Mouse (Mus musculus) intestine, embryonic 14.5 days (tissue): ENCODE data around the gene Rmi2. TPM values are rescaled to one million over a fixed set of nuclear protein-coding genes. Genes with fewer than 3 reads are reported as not detected.

Experiments used
- ATAC-seq: fragments of 200-750 bp; cut with Nextera tagmentation; replicated peaks from 2 replicates; pipeline ENCODE4 v1.8.0; 2017; ENCODE audit warnings: low read depth, moderate number of reproducible peaks, moderate TSS enrichment, moderate library complexity; ENCODE audit not compliant: low FRiP score, low TSS enrichment
- DNase-seq: peaks from one replicate; pipeline ENCODE4 v3.0.0-alpha.2; 2018; ENCODE audit warnings: low spot score
- H3K27ac ChIP-seq: fragments of 300-500 bp; sonication (generic); 2 replicates; pipeline ENCODE4 v1.5.1; 2014; ENCODE audit warnings: low read depth, mild to moderate bottlenecking, control low read depth
- H3K27me3 ChIP-seq: fragments of 300-500 bp; sonication (generic); replicated peaks from 2 replicates; pipeline ENCODE4 v1.6.1; 2014; ENCODE audit warnings: low read length, control low read depth; ENCODE audit not compliant: control insufficient read depth, insufficient read depth
- H3K36me3 ChIP-seq: fragments of 300-500 bp; sonication (generic); 2 replicates; pipeline ENCODE4 v1.6.1; 2014; ENCODE audit warnings: low read length, control low read depth; ENCODE audit not compliant: control insufficient read depth, insufficient read depth
- H3K4me1 ChIP-seq: fragments of 300-500 bp; sonication (generic); replicated peaks from 2 replicates; pipeline ENCODE4 v1.6.1; 2014; ENCODE audit warnings: low read length, control low read depth, mixed read lengths; ENCODE audit not compliant: control insufficient read depth, insufficient read depth
- H3K4me2 ChIP-seq: fragments of 300-500 bp; sonication (generic); 2 replicates; pipeline ENCODE4 v1.6.1; 2014; ENCODE audit warnings: low read length
- H3K4me3 ChIP-seq: fragments of 300-500 bp; sonication (generic); 2 replicates; pipeline ENCODE4 v1.5.1; 2014; ENCODE audit warnings: low read depth, low read length, control low read depth, mixed read lengths
- H3K9ac ChIP-seq: fragments of 300-500 bp; sonication (generic); 2 replicates; pipeline ENCODE4 v1.6.1; 2014; ENCODE audit warnings: mild to moderate bottlenecking, low read length
- H3K9me3 ChIP-seq: fragments of 300-500 bp; sonication (generic); 2 replicates; pipeline ENCODE4 v1.6.1; 2016; ENCODE audit warnings: low read length, control low read depth; ENCODE audit not compliant: control insufficient read depth
- WGBS: fragments of 180-500 bp; shearing (Covaris S2); extraction: QIAGEN DNeasy Blood & Tissue Kit; methylation state at CpG from one replicate; pipeline ENCODE4 v1.1.7; 2014; 5-methylcytosine and 5-hydroxymethylcytosine counted together
- polyA plus RNA-seq: library from polyadenylated mRNA; unstranded; fragments of >200 nt; fragmentation: Nextera tagmentation; extraction: Ambion mirVana; gene quantifications from 2 replicates; pipeline ENCODE4 v1.2.1, GENCODE M21; 2014

The Rmi2 gene
- polyA plus RNA-seq, 1 experiment from 2014 or later = 3.9 TPM

DNA sequence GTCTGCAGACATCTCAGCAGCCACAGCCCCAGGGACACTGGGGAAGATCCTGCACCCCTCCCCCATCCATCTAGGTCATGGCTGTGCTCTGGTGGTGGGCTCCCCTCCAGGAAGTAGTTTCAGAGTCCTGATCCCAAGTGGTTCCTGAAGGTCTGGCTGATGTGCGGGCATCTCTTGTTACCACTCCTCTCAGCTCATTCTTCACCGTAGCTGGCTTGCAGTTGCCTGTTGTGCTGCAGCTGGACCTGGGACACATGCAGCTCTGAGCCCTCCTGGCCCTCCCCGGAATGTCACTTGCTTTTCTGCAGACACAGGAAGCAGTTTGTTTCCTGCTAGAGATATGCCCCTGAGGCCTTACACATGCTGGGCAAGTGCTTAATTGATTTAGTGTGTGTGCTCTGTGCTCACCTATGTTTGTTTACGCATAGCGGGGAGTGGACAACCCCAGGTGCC lies 70.8 kb downstream of the Rmi2 start:
- Histone ChIP-seq H3K36me3 (no peaks in the 10 kb centered on the region), H3K4me3 (no peak overlapping the region), H3K9ac (no peak overlapping the region), H3K27me3 (no peaks in the 10 kb centered on the region), H3K4me1 (peaks cover 4% of the 10 kb centered on the region), H3K27ac (no peak overlapping the region), H3K9me3 (no peaks in the 10 kb centered on the region), H3K4me2 (no peak overlapping the region)
- ATAC-seq = 0 out of 2 replicates have a peak, but pooled peaks have one; percentile 22
- 32% methylated on average over 5 of the region's 5 CpGs for WGBS
- no peak for DNase-seq

DNA sequence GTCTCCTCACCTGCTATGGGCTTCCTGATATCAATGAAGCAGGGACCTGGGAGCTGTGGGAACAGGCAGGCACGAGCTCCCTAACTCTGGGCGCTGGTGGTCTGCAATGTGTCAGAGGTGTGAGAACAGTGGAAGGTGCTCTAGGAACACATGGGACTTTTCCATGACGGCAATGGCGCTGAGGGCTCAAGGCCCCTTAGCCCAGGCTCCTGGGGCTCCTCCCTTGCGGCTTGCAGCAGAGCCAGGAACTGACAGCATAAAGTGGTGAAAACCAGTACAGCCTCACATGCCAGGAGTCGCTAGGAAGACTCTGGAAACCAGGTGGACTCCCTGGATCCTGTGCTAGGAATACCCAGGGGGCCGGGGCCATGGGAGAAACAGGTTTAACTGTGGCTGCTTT lies 75.7 kb downstream of the Rmi2 start:
- H3K4me3 ChIP-seq = no peak overlapping the region
- no peak overlapping the region for H3K27ac ChIP-seq
- WGBS = 68% methylated on average over 7 of the region's 7 CpGs
- no peaks in the 10 kb centered on the region for H3K27me3 ChIP-seq
- H3K4me2 ChIP-seq = no peak overlapping the region
- peaks cover 4% of the 10 kb centered on the region; the same call in 1 of the 2 replicates for H3K4me1 ChIP-seq
- DNase-seq = no peak
- H3K9ac ChIP-seq = no peak overlapping the region
- no peaks in the 10 kb centered on the region for H3K9me3 ChIP-seq
- ATAC-seq = no peak
- H3K36me3 ChIP-seq = no peaks in the 10 kb centered on the region

DNA sequence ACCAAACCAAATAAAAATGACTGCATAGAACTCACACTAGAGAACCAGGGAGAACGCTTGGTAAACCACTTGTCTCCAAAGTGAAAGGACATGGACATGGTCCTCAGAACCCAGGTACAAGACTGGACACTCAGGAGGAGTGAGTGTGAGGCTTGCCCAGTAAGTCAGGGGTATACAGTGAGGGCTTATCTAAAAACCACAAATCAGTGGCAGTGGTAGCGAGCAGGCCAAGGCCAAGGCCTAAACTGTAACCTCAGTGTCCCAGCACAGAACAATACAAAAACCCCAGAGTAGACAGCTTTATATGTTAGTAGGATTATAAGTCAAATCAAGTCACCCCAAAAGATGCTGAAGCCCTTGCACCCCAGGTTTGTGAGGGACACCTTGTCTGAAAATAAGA lies 76.2 kb downstream of the Rmi2 start:
- Histone ChIP-seq H3K4me3 (no peak overlapping the region), H3K27ac (no peak overlapping the region), H3K4me2 (no peak overlapping the region), H3K27me3 (no peaks in the 10 kb centered on the region), H3K9me3 (no peaks in the 10 kb centered on the region), H3K36me3 (no peaks in the 10 kb centered on the region), H3K9ac (no peak overlapping the region), H3K4me1 (no peaks in the 10 kb centered on the region; the same call in 1 of the 2 replicates)
- WGBS = 91% methylated on average over 2 of the region's 2 CpGs
- DNase-seq (no peak), ATAC-seq (no peak)

DNA sequence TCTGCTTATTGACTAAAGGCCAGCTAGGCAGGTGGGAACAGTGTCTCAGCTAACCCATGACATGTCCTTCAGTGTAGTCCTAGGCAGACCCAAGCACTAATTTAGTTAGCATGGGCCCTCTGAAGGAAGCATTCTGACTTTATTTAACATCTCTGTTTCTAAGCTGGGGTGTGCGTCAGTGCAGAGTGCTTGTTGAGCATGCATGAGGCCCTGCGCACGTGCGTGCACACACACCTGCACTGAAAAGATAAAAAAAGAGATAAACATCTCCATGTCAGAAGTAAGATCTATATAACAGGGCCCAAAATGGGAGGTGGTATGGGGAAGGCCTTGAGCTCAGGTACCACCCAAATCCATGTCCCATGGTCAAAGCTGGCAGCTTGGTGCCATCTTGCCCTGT lies 80.2 kb downstream of the Rmi2 start:
- Histone ChIP-seq H3K36me3 (no peaks in the 10 kb centered on the region), H3K4me3 (no peak overlapping the region), H3K27ac (no peak overlapping the region), H3K9me3 (no peaks in the 10 kb centered on the region), H3K27me3 (no peaks in the 10 kb centered on the region), H3K4me1 (peaks cover 4% of the 10 kb centered on the region; the same call in 1 of the 2 replicates), H3K9ac (no peak overlapping the region), H3K4me2 (no peak overlapping the region)
- WGBS = 92% methylated on average over 4 of the region's 4 CpGs
- ATAC-seq (no peak), DNase-seq (no peak)

DNA sequence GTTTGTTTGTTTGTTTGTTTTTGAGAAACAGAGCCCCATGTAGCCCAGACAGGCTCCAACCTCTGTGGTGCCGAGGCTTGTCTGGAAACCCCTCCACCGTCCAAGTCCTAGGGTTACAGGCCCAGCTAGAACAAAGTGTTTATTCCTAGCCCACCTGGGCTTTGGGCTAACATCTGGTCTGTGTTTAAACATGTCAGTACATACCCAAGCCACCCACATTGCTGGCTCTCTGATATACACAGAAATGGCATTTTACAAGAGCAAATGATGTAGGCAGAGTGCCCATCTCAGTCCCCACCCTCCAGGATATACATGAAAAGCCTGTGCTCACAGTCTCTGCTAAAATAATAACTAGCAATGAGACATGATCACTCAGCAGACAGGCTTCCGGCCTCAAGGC lies 81.4 kb downstream of the Rmi2 start:
- no peak for DNase-seq
- peaks cover 4% of the 10 kb centered on the region; the same call in 1 of the 2 replicates for H3K4me1 ChIP-seq
- WGBS = 29% methylated on average over 3 of the region's 3 CpGs
- H3K27me3 ChIP-seq = no peaks in the 10 kb centered on the region
- no peaks in the 10 kb centered on the region for H3K36me3 ChIP-seq
- H3K27ac ChIP-seq = no peak overlapping the region
- H3K9ac ChIP-seq = no peak overlapping the region
- no peak overlapping the region for H3K4me2 ChIP-seq
- no peaks in the 10 kb centered on the region for H3K9me3 ChIP-seq
- no peak overlapping the region for H3K4me3 ChIP-seq
- no peak; the same call in 1 of the 2 replicates for ATAC-seq

DNA sequence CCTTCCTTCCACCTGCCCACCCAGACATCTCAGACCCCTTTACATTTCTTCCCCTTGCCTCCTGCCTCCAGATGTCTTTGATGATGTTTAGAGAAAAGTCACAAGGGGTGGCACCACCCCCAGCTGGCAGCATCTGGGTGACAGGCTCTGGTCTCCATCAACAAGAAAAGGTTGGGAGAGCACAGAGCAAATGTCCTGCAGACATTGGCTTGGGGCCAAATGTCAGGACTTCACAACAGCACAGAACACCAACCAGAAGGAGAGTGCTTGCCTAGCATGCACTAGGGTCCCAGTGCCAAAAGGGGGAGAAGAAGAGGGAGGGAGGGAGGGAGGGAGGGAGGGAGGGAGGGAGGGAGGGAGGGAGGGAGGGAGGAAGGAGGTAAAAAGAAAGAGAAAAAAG lies 85.0 kb downstream of the Rmi2 start:
- DNase-seq (no peak), ATAC-seq (no peak)
- H3K36me3 ChIP-seq = no peaks in the 10 kb centered on the region
- H3K9ac ChIP-seq = no peak overlapping the region
- H3K27me3 ChIP-seq = no peaks in the 10 kb centered on the region
- no peak overlapping the region for H3K4me3 ChIP-seq
- H3K4me2 ChIP-seq = no peak overlapping the region
- H3K27ac ChIP-seq = no peak overlapping the region
- no peaks in the 10 kb centered on the region for H3K9me3 ChIP-seq
- H3K4me1 ChIP-seq = peaks cover 4% of the 10 kb centered on the region; the same call in 1 of the 2 replicates

DNA sequence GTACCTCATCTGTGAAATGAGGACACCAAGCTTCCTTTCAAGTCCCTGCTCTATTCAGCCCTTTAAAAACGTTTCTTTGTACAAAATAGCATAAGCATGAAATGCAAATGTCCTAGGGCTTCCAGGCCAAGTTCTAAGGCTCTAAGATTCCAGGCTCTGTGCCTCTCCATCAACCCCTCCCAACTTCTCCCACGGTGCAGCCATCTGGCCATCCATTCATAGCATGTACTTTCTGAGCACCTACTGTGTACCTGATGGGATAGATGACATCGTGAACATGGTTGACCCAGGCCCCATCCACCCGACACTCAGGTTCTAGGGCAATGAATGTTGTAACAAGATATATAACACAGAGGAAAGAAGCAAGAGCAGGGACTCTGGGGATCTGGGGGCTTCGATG lies 88.7 kb downstream of the Rmi2 start:
- H3K27me3 ChIP-seq = no peaks in the 10 kb centered on the region
- H3K4me3 ChIP-seq = no peak overlapping the region
- H3K4me2 ChIP-seq = no peak overlapping the region
- no peaks in the 10 kb centered on the region for H3K36me3 ChIP-seq
- ATAC-seq (no peak), DNase-seq (no peak)
- H3K4me1 ChIP-seq = peaks cover 10% of the 10 kb centered on the region; the same call in 1 of the 2 replicates
- H3K9me3 ChIP-seq = no peaks in the 10 kb centered on the region
- no peak overlapping the region for H3K27ac ChIP-seq
- 81% methylated on average over 5 of the region's 5 CpGs for WGBS
- no peak overlapping the region for H3K9ac ChIP-seq

DNA sequence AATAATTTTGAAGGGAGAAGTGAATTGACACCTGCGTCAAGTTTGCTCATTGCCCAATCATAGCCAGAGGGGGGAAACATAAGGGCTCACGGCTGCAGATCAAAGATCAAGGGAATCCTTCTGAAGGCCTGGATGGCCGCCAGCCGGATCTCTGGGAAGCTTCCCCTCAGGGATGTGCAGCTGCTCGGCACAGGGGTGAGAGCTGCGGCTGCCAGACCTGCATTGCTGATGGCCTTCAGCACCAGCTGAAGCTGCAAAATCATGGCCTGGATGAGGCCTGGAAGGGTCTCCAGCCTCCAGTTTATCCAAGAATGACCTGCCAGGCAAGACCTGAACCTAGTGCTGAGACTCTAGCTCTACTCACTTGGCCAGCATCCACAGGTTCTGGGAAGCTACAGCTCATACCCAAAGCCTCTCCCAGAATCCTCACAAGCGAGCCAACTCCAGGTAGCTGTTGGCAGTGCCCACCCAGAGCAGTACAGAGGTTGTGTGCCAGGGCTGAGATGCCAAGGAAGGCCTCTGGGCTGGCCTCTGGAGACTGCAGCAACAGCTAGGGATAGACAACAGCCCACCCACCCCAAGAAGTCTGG lies 90.8 kb downstream of the Rmi2 start:
- 32% methylated on average over 7 of the region's 7 CpGs for WGBS
- DNase-seq (no peak), ATAC-seq (no peak)
- H3K4me2 ChIP-seq = no peak overlapping the region
- H3K4me3 ChIP-seq = no peak overlapping the region
- H3K9ac ChIP-seq = no peak overlapping the region
- no peaks in the 10 kb centered on the region for H3K27me3 ChIP-seq
- H3K4me1 ChIP-seq = 0 out of 2 replicates have a peak, but pooled peaks cover 6% of the 10 kb centered on the region
- 0 out of 2 replicates have a peak overlapping the region, but pooled peaks have one; percentile 27 for H3K27ac ChIP-seq
- H3K36me3 ChIP-seq = no peaks in the 10 kb centered on the region
- H3K9me3 ChIP-seq = peaks cover 7% of the 10 kb centered on the region; the same call in 1 of the 2 replicates

DNA sequence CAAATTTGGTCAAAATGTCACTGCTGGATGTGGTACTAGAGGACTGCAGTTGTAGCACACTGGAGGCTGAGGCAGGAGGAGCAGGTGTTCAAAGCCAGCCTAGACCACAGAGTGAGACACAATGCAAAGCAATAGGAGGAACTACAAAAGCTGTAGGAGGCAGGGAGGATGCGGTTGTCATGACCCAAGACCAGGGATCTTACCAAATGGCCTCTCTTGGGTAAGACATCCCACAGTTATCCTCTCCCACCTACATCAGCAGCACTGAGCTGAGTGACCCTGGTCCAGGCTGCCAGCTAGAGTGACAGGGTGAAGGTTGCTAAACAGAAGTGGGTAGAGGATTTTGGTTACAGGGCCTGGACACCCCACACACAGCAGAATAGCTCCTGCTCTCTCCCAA lies 92.2 kb downstream of the Rmi2 start:
- H3K4me1 ChIP-seq = 0 out of 2 replicates have a peak, but pooled peaks cover 6% of the 10 kb centered on the region
- H3K4me3 ChIP-seq = no peak overlapping the region
- no peak overlapping the region for H3K27ac ChIP-seq
- no peak overlapping the region for H3K4me2 ChIP-seq
- ATAC-seq (no peak), DNase-seq (no peak)
- 95% methylated on average over 1 of the region's 1 CpGs for WGBS
- no peaks in the 10 kb centered on the region for H3K27me3 ChIP-seq
- H3K9ac ChIP-seq = no peak overlapping the region
- H3K9me3 ChIP-seq = peaks cover 7% of the 10 kb centered on the region; the same call in 1 of the 2 replicates
- no peaks in the 10 kb centered on the region for H3K36me3 ChIP-seq
